Mouse (Mus musculus) hindbrain, embryonic 12.5 days (tissue): ENCODE data around the gene Olfr516. TPM values are rescaled to one million over a fixed set of nuclear protein-coding genes. Genes with fewer than 3 reads are reported as not detected.
"Not testable (repeated sequence)": the region's sequence is repeated elsewhere in the genome, so short reads cannot be mapped to it uniquely, and the experiment has no call there.

Experiments
- ATAC-seq: fragments of 200-750 bp; cut with Nextera tagmentation; 2 replicates; pipeline ENCODE4 v1.8.0; 2017; ENCODE audit warnings: moderate TSS enrichment; ENCODE audit not compliant: low FRiP score
- H3K27ac ChIP-seq: fragments of 300-500 bp; sonication (generic); 2 replicates; pipeline ENCODE4 v1.5.1; 2016; ENCODE audit warnings: mild to moderate bottlenecking
- H3K27me3 ChIP-seq: fragments of 300-500 bp; sonication (generic); 2 replicates; pipeline ENCODE4 v1.6.1; 2016; ENCODE audit warnings: mild to moderate bottlenecking
- H3K36me3 ChIP-seq: fragments of 300-500 bp; sonication (generic); 2 replicates; pipeline ENCODE4 v1.6.1; 2016; ENCODE audit warnings: mild to moderate bottlenecking
- H3K4me1 ChIP-seq: fragments of 300-500 bp; sonication (generic); 2 replicates; pipeline ENCODE4 v1.6.1; 2016
- H3K4me2 ChIP-seq: fragments of 300-500 bp; sonication (generic); replicated peaks from 2 replicates; pipeline ENCODE4 v1.6.1; 2016; ENCODE audit warnings: mild to moderate bottlenecking
- H3K4me3 ChIP-seq: fragments of 300-500 bp; sonication (generic); 2 replicates; pipeline ENCODE4 v1.5.1; 2016; ENCODE audit warnings: mild to moderate bottlenecking
- H3K9ac ChIP-seq: fragments of 300-500 bp; sonication (generic); 2 replicates; pipeline ENCODE4 v1.6.1; 2016; ENCODE audit warnings: mild to moderate bottlenecking, moderate library complexity
- H3K9me3 ChIP-seq: fragments of 300-500 bp; sonication (generic); replicated peaks from 2 replicates; pipeline ENCODE4 v1.6.1; 2016; ENCODE audit warnings: mild to moderate bottlenecking
- WGBS: fragments of 180-500 bp; shearing (Covaris S2); methylation state at CpG from one replicate; pipeline ENCODE4 v1.1.7; 2016; 5-methylcytosine and 5-hydroxymethylcytosine counted together
- polyA plus RNA-seq: library from polyadenylated mRNA; unstranded; fragments of >200 nt; fragmentation: Nextera tagmentation; extraction: Ambion mirVana; gene quantifications from 2 replicates; pipeline ENCODE4 v1.2.1, GENCODE M21; 2016

The Olfr516 gene
- polyA plus RNA-seq: not detected in 2 replicates

GRCm38 (mm10) chr7:108850429-108850828 lies at the start of gene Olfr516:
Olfr516 (minus strand) TSS chr7:108850529.
- H3K4me2 ChIP-seq: no peak within 1 kb of the TSS
- no peaks in the 10 kb centered on the region for H3K27me3 ChIP-seq
- H3K9me3 ChIP-seq: no peaks in the 10 kb centered on the region
- H3K27ac ChIP-seq: no peak within 1 kb of the TSS
- H3K36me3 ChIP-seq: no peaks in the 10 kb centered on the region
- WGBS: 93% methylated on average over 2 of the region's 2 CpGs
- no peak for ATAC-seq
- no peak within 1 kb of the TSS for H3K9ac ChIP-seq
- H3K4me3 ChIP-seq: no peak within 1 kb of the TSS
- no peaks in the 10 kb centered on the region for H3K4me1 ChIP-seq

- Histone ChIP-seq H3K27me3 (no peaks in the 10 kb centered on the region), H3K27ac (no peak within 1 kb of the TSS), H3K9ac (no peak within 1 kb of the TSS), H3K9me3 (no peaks in the 10 kb centered on the region), H3K4me3 (no peak within 1 kb of the TSS), H3K4me1 (no peaks in the 10 kb centered on the region), H3K4me2 (no peak within 1 kb of the TSS), H3K36me3 (no peaks in the 10 kb centered on the region)
- ATAC-seq: no peak
- WGBS: 91% methylated on average over 5 of the region's 5 CpGs
Observed at GRCm38 (mm10) chr7:108894320-108894719, 44.0 kb upstream of the Olfr516 start, which contains the start of gene Olfr519. Olfr519 (minus strand) TSS chr7:108894420.

DNA sequence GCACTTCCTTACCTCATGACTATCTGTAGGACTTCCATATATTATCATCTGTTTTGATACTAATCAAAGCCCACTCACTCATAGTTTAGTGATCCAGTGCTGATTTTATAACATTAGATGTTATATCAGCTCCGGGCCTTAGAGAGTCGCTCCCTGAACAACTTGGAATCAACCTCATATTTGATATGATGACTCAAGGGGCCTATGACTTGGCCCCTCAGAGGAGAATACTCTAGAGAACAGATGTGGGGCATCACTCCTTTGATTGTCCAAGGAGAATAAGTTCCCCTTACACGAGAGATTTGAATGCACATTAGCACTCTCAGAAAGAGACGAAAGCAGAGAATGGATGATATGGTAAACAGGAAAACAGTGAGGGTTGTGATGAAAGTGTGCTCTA lies 34.6 kb upstream of the Olfr516 start, which contains the start of gene Olfr518:
Olfr518 (minus strand) TSS at position 101 of the 400 bp plus-strand sequence.
- H3K27ac ChIP-seq: no peak within 1 kb of the TSS
- H3K4me1 ChIP-seq: no peaks in the 10 kb centered on the region
- H3K4me2 ChIP-seq: no peak within 1 kb of the TSS
- no peak within 1 kb of the TSS for H3K9ac ChIP-seq
- no peak within 1 kb of the TSS for H3K4me3 ChIP-seq
- no peaks in the 10 kb centered on the region for H3K36me3 ChIP-seq
- no peak for ATAC-seq
- 86% methylated on average over 4 of the region's 4 CpGs for WGBS
- H3K9me3 ChIP-seq: no peaks in the 10 kb centered on the region
- no peaks in the 10 kb centered on the region for H3K27me3 ChIP-seq

- Histone ChIP-seq H3K4me2 (no peak within 1 kb of the TSS), H3K9me3 (no peaks in the 10 kb centered on the region), H3K36me3 (no peaks in the 10 kb centered on the region), H3K9ac (no peak within 1 kb of the TSS), H3K4me1 (no peaks in the 10 kb centered on the region), H3K27ac (no peak within 1 kb of the TSS), H3K4me3 (no peak within 1 kb of the TSS), H3K27me3 (no peaks in the 10 kb centered on the region)
- ATAC-seq: no peak
- 66% methylated on average over 2 of the region's 2 CpGs for WGBS
Observed at GRCm38 (mm10) chr7:108872279-108872678, 21.9 kb upstream of the Olfr516 start, which contains the start of gene Olfr517. Olfr517 (minus strand) TSS chr7:108872379.

DNA sequence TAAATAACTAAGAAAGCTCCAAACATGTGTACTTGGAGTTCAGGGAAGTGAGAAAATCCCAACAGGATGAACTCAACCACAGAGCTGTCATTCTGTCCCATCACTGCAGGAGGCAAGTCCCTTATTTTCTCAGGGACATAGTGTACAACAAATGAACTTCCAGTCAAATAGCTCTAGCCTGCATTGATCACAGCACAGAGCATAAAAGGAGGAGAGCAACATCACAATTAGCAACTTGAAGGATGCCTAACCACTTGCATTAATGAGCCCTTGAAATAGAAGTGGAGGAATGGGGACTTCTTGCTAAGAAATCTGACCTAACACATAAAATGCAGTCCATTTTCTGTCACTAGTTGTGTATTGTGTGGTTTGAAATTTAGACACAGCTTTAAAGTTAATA lies 24.4 kb downstream of the Olfr516 start, which contains the start of gene Olfr514:
Olfr514 (minus strand) TSS at position 101 of the 400 bp plus-strand sequence.
- Histone ChIP-seq H3K4me3 (no peak within 1 kb of the TSS), H3K9ac (no peak within 1 kb of the TSS), H3K4me2 (no peak within 1 kb of the TSS), H3K36me3 (no peaks in the 10 kb centered on the region), H3K4me1 (no peaks in the 10 kb centered on the region), H3K9me3 (no peaks in the 10 kb centered on the region), H3K27ac (no peak within 1 kb of the TSS), H3K27me3 (no peaks in the 10 kb centered on the region)
- no peak for ATAC-seq

DNA sequence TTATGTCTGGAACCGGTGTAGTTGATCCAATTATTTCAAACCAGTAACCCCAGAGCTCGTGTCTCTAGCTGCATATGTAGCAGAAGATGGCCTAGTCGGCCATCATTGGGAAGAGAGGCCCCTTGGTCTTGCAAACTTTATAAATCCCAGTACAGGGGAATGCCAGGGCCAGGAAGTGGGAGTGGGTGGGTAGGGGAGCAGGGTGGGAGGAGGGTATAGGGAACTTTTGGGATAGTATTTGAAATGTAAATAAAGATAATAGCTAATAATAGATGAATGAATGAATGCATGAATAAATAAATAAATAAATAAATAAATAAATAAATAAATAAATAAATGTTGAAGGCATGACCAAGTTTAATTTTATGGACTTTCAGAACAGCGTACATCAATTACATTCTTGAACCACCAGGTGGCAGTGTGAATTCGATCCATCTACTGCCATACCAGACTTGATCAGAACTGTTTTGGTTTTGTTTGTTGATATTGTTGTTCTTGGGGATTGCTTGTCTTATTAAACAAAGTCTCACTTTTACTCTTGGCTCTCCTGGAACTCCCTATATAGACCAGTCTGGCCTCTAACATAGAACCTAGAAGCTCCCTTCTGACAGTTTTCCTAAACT lies 35.6 kb downstream of the Olfr516 start:
- ATAC-seq: peak; percentile 40; the same call in 1 of the 2 replicates
- H3K9ac ChIP-seq: not testable (repeated sequence)

GRCm38 (mm10) chr7:108797205-108797933 lies 53.0 kb downstream of the Olfr516 start:
- H3K4me2 ChIP-seq: no peak overlapping the region
- no peak for ATAC-seq
- no peaks in the 10 kb centered on the region for H3K27me3 ChIP-seq
- WGBS: 60% methylated on average over 1 of the region's 1 CpGs
- H3K27ac ChIP-seq: no peak overlapping the region
- no peak overlapping the region for H3K4me3 ChIP-seq
- H3K4me1 ChIP-seq: no peaks in the 10 kb centered on the region
- no peak overlapping the region for H3K9ac ChIP-seq
- H3K9me3 ChIP-seq: no peaks in the 10 kb centered on the region
- H3K36me3 ChIP-seq: no peaks in the 10 kb centered on the region

More for the DNA sequence above, 35.6 kb downstream of the Olfr516 start:
- H3K4me1 ChIP-seq, H3K9me3 ChIP-seq, H3K4me2 ChIP-seq, H3K36me3 ChIP-seq, H3K27me3 ChIP-seq, H3K4me3 ChIP-seq, H3K27ac ChIP-seq: not testable (repeated sequence)
- WGBS: 48% methylated on average over 5 of the region's 5 CpGs

Other genes with a start within 250 kb of the Olfr516 start
- not detected in 2 replicates for gene Olfr506, start 239.7 kb downstream of the Olfr516 start, polyA plus RNA-seq
- not detected in 2 replicates for gene Olfr507, start 228.7 kb downstream of the Olfr516 start, polyA plus RNA-seq
- not detected in 2 replicates for gene Olfr508, start 220.5 kb downstream of the Olfr516 start, polyA plus RNA-seq
- not detected in 2 replicates for gene Olfr509, start 198.6 kb downstream of the Olfr516 start, polyA plus RNA-seq
- not detected in 2 replicates for gene Olfr510, start 184.1 kb downstream of the Olfr516 start, polyA plus RNA-seq
- not detected in 2 replicates for gene Olfr512, start 137.2 kb downstream of the Olfr516 start, polyA plus RNA-seq
- gene Olfr513, start 99.6 kb downstream of the Olfr516 start, polyA plus RNA-seq: not detected in 2 replicates
- gene Olfr514, start 24.5 kb downstream of the Olfr516 start, polyA plus RNA-seq: not detected in 2 replicates
- gene Olfr517, start 21.9 kb upstream of the Olfr516 start, polyA plus RNA-seq: not detected in 2 replicates
- not detected in 2 replicates for gene Olfr518, start 34.5 kb upstream of the Olfr516 start, polyA plus RNA-seq
- gene Olfr519, start 43.9 kb upstream of the Olfr516 start, polyA plus RNA-seq: not detected in 2 replicates
- not detected in 2 replicates for gene Nlrp10, start 79.6 kb upstream of the Olfr516 start, polyA plus RNA-seq
- gene Eif3f, start 83.9 kb upstream of the Olfr516 start, polyA plus RNA-seq: 77.2 and 87.2 TPM in 2 replicates
- 40.3 and 42.1 TPM in 2 replicates for gene Tub, start 99.8 kb upstream of the Olfr516 start, polyA plus RNA-seq
- 21.9 and 23.5 TPM in 2 replicates for gene Ric3, start 232.8 kb upstream of the Olfr516 start, polyA plus RNA-seq